Mouse (Mus musculus): ENCODE results near the gene Hspa8. TPM values are rescaled to one million over a fixed set of nuclear protein-coding genes. Genes with fewer than 3 reads are reported as not detected.
"Not testable (repeated sequence)": the region's sequence is repeated elsewhere in the genome, so short reads cannot be mapped to it uniquely, and the experiment has no call there.

Hspa8 gene
- polyA plus RNA-seq, 1 experiment from 2014 or later: 3,030 TPM

- not testable (repeated sequence) for H3K9me3 ChIP-seq (replicated peaks); H3K4me2 ChIP-seq; H3K4me3 ChIP-seq; H3K36me3 ChIP-seq (ENCODE audit: poor library complexity, severe bottlenecking); H3K27ac ChIP-seq; ATAC-seq; H3K27me3 ChIP-seq; H3K9ac ChIP-seq
- H3K4me1 ChIP-seq: peaks cover 19% of the 10 kb centered on the region
- WGBS: 98% methylated on average over 6 of the region's 6 CpGs
These were observed 14.0 kb upstream of the Hspa8 start for GRCm38 (mm10) chr9:40786820-40787219.

GRCm38 (mm10) chr9:40791864-40792633 lies 8.7 kb upstream of the Hspa8 start:
- Histone ChIP-seq H3K27ac (no peak overlapping the region), H3K4me2 (no peak overlapping the region), H3K9me3 (replicated peaks) (no peaks in the 10 kb centered on the region), H3K4me3 (no peak overlapping the region), H3K9ac (no peak overlapping the region), H3K27me3 (no peaks in the 10 kb centered on the region), H3K4me1 (no peaks in the 10 kb centered on the region), H3K36me3 (ENCODE audit: poor library complexity, severe bottlenecking) (no peaks in the 10 kb centered on the region)
- WGBS: 75% methylated on average over 6 of the region's 6 CpGs
- no peak for ATAC-seq

DNA sequence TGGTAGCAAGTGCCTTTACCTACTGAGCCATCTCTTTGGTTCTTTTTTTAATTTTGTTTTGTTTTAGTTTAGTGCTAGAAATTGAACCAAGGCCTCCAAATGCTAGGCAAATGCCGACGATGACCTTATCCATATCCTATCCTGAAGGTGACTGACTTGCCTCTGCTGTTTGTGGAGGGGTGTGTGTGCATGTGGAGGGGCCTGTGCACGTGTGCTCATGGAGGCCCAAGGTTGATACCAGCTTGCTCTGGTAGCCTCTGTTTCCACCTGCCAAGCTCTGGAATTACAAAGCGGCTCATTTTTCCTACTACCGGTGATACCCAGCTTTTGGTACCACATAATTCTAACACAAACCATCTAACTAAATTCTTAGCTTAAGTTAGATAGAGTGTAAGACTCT lies 7.2 kb upstream of the Hspa8 start:
- no peak overlapping the region for H3K9ac ChIP-seq
- H3K4me1 ChIP-seq: no peaks in the 10 kb centered on the region
- no peaks in the 10 kb centered on the region for H3K9me3 ChIP-seq (replicated peaks)
- no peak overlapping the region for H3K4me2 ChIP-seq
- 97% methylated on average over 5 of the region's 5 CpGs for WGBS
- no peak for ATAC-seq
- no peaks in the 10 kb centered on the region for H3K27me3 ChIP-seq
- no peaks in the 10 kb centered on the region for H3K36me3 ChIP-seq (ENCODE audit: poor library complexity, severe bottlenecking)
- no peak overlapping the region for H3K27ac ChIP-seq
- H3K4me3 ChIP-seq: no peak overlapping the region

DNA sequence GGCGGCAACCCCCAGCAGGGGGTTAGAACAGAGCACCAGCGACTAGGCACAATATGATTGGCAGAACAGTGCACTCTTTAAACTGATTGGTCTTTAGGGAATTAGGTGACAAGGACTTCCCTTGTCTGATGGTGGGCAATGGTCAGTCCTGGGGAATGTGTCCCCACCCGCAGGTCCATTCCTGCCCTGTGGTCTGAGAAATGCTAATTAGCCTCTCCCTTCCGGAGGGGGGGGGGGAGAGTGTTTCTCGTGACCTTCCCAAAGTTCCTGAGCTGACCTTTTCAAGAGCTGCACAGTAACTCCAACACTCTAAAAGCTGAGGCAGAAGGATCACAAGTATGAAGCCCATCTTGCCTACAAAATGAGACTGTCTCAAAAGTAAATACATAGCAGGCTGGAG lies 6.5 kb upstream of the Hspa8 start:
- no peak for ATAC-seq
- 25% methylated on average over 5 of the region's 5 CpGs for WGBS
- H3K27me3 ChIP-seq: no peaks in the 10 kb centered on the region
- no peaks in the 10 kb centered on the region for H3K36me3 ChIP-seq (ENCODE audit: poor library complexity, severe bottlenecking)
- no peaks in the 10 kb centered on the region for H3K9me3 ChIP-seq (replicated peaks)
- peaks cover 4% of the 10 kb centered on the region; the same call in 1 of the 2 replicates for H3K4me1 ChIP-seq
- no peak overlapping the region for H3K4me2 ChIP-seq
- H3K4me3 ChIP-seq: no peak overlapping the region
- H3K27ac ChIP-seq: no peak overlapping the region
- no peak overlapping the region for H3K9ac ChIP-seq

DNA sequence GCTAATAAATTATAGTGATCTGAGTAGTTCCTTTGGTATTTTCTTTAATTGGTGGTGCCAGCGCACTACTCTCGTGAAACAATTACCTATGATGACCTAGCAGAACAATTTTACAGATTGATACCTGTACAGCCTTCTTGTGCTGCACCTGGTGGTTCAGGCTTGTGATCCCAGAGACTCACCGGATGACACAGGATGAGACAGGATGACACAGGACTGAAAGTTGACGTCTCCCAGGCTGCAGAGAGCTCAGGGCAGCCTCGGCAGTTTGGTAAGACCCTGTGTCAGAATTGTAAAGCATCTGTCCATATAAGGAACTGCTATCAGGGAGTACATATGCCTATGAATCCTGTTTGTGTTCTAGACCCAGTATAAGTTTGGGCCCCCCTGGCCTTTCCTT lies 5.9 kb upstream of the Hspa8 start:
- Histone ChIP-seq H3K4me2 (no peak overlapping the region), H3K9me3 (replicated peaks) (no peaks in the 10 kb centered on the region), H3K4me3 (no peak overlapping the region), H3K9ac (no peak overlapping the region), H3K27ac (no peak overlapping the region), H3K4me1 (peaks cover 11% of the 10 kb centered on the region; the same call in 1 of the 2 replicates), H3K27me3 (no peaks in the 10 kb centered on the region), H3K36me3 (ENCODE audit: poor library complexity, severe bottlenecking) (no peaks in the 10 kb centered on the region)
- no peak for ATAC-seq
- WGBS: 79% methylated on average over 5 of the region's 5 CpGs

GRCm38 (mm10) chr9:40795562-40795961 lies 5.2 kb upstream of the Hspa8 start:
- no peak overlapping the region for H3K27ac ChIP-seq
- H3K9me3 ChIP-seq (replicated peaks): no peaks in the 10 kb centered on the region
- peaks cover 12% of the 10 kb centered on the region; the same call in 1 of the 2 replicates for H3K4me1 ChIP-seq
- 84% methylated on average over 2 of the region's 2 CpGs for WGBS
- H3K9ac ChIP-seq: no peak overlapping the region
- no peak for ATAC-seq
- H3K27me3 ChIP-seq: no peaks in the 10 kb centered on the region
- H3K4me3 ChIP-seq: no peak overlapping the region
- no peaks in the 10 kb centered on the region for H3K36me3 ChIP-seq (ENCODE audit: poor library complexity, severe bottlenecking)
- no peak overlapping the region for H3K4me2 ChIP-seq

DNA sequence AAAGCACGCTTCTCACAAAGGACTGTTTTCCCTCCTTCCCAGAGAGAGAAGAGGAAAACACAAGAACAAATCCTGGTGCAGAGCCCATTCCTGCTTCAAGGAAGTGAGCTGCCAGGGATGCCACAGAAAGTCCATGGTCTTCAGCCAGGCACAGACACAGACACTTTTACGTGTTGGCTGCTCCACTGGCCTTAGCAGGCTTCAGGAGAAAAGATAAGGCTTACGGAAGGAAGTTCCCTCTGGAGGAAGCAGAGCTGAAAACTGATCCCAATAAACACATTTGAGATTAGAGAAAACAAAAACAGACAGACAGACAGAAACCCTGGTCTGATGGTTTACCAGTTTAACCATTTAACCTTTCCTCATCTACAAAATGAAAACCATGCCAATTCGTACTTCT lies 4.7 kb upstream of the Hspa8 start:
- Histone ChIP-seq H3K9ac (no peak overlapping the region), H3K36me3 (ENCODE audit: poor library complexity, severe bottlenecking) (no peaks in the 10 kb centered on the region), H3K4me2 (no peak overlapping the region), H3K4me1 (peaks cover 12% of the 10 kb centered on the region; the same call in 1 of the 2 replicates), H3K27me3 (no peaks in the 10 kb centered on the region), H3K4me3 (no peak overlapping the region), H3K27ac (no peak overlapping the region), H3K9me3 (replicated peaks) (no peaks in the 10 kb centered on the region)
- no peak for ATAC-seq
- WGBS: 74% methylated on average over 4 of the region's 4 CpGs

DNA sequence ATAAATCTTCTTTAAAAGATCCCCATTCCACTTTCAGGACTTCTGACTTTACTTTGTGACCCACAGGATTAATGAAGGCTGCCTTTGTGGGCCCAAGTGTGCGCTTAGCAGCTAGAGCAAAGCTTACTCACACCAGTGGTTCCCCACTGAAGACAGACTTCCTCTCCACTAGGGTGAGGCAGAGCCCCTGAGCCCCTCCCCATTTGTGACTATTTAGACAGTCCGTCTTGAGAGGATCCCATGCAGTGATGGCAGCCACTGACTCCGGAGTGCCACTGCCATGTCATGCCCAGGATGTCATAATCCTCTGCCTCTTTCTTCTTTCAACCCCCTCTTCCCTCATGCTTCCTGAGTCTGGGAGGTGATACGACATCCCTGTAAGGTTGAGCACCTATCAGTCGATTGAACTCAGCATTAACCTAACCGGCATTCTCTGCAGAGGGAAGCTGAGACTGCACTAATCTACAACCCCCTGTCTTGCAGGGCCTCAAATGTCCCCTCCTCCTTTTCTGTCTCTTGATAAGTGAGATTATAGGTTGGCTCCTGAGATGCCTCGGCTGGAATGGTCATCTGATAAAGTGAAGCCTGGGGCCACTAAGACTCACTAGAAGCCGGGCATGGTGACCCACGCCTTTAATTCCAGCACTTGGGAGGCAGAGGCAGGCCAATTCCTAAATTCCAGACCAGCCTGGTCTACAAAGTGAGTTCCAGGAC lies 2.4 kb upstream of the Hspa8 start:
- Histone ChIP-seq H3K4me3 (no peak overlapping the region), H3K4me2 (no peak overlapping the region), H3K27me3 (no peaks in the 10 kb centered on the region), H3K4me1 (peaks cover 13% of the 10 kb centered on the region), H3K27ac (peak overlapping the region; percentile 98; the same call in 1 of the 2 replicates), H3K36me3 (ENCODE audit: poor library complexity, severe bottlenecking) (peaks cover 7% of the 10 kb centered on the region), H3K9me3 (replicated peaks) (no peaks in the 10 kb centered on the region), H3K9ac (no peak overlapping the region)
- WGBS: 76% methylated on average over 9 of the region's 9 CpGs
- ATAC-seq: no peak

DNA sequence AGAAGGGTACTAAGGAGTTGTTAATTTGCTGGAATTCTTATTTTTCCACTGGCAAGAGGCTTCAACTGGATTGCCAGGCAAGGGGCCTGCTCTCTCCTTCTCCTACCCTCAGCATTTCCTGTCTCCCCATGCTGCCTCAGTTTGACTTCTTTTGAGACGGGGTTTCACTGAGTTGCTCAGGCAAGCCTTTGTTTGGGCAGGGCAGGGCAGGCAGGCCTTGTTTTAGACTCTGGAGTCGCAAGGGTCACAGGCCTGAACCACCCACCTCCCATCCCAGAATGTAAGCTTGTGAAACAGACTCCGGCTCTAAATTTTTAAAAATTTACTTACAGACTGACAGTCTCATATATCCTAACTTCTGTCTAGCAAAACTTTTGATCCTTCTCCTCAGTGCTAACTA lies 1.7 kb upstream of the Hspa8 start:
- Histone ChIP-seq H3K9ac (no peak overlapping the region; the same call in 1 of the 2 replicates), H3K4me1 (peaks cover 20% of the 10 kb centered on the region), H3K27me3 (no peaks in the 10 kb centered on the region), H3K4me3 (no peak overlapping the region; the same call in 1 of the 2 replicates), H3K27ac (peak overlapping the region; percentile 98; the same call in 1 of the 2 replicates), H3K36me3 (ENCODE audit: poor library complexity, severe bottlenecking) (peaks cover 14% of the 10 kb centered on the region), H3K4me2 (peak overlapping the region; percentile 69; the same call in 1 of the 2 replicates), H3K9me3 (replicated peaks) (no peaks in the 10 kb centered on the region)
- WGBS: 51% methylated on average over 3 of the region's 3 CpGs
- no peak for ATAC-seq

DNA sequence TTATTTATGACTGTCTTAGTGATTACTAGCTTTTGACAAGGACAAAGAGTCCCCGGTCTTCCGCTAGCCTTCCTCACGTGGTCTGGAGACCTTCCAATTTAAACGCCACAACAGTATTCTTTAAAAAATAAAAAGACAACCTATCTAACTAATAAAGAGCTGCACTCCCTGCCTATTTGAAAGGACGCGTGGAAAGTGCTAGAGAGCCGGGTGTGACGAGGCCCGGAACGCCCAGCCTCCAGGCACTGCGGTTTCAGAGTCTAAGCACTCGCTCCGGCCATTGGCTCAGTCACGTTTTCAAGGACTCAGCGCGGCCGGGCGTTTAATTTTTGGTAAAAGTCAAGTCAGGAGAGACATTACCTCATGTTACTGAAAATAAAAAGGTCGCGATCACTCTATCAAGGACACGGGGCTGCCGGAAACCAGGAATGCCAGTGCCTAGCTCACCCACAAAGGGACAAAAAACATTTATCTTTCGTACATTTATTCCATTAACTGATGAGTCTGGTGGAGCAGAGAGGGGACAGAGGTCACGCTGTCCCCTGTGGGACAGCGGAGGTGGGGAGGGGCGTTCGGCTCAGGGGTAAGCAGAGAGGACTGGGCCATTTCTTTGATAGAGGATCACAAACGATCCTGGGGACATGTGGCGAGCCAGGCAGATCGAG lies 815 bp upstream of the Hspa8 start:
- WGBS: 1% methylated on average over 30 of the region's 30 CpGs
- Histone ChIP-seq H3K27ac (peak overlapping the region; percentile 98), H3K27me3 (no peaks in the 10 kb centered on the region), H3K4me1 (peaks cover 29% of the 10 kb centered on the region), H3K9me3 (replicated peaks) (no peaks in the 10 kb centered on the region), H3K4me2 (peak overlapping the region; percentile 69), H3K4me3 (peak overlapping the region; percentile 94), H3K9ac (peak overlapping the region; percentile 84), H3K36me3 (ENCODE audit: poor library complexity, severe bottlenecking) (peaks cover 23% of the 10 kb centered on the region)
- ATAC-seq: peak; percentile 39

GRCm38 (mm10) chr9:40801614-40802532 lies 1.1 kb downstream of the Hspa8 start:
- ATAC-seq: peak; percentile 16
- Histone ChIP-seq H3K9ac (peak overlapping the region; percentile 98), H3K27ac (peak overlapping the region; percentile 96), H3K4me1 (peaks cover 48% of the 10 kb centered on the region), H3K36me3 (ENCODE audit: poor library complexity, severe bottlenecking) (peaks cover 42% of the 10 kb centered on the region), H3K4me3 (peak overlapping the region; percentile 94), H3K4me2 (peak overlapping the region; percentile 69)
- not testable (repeated sequence) for H3K27me3 ChIP-seq; H3K9me3 ChIP-seq (replicated peaks)
- WGBS: under 1% methylated on average over 27 of the region's 28 CpGs

All from forebrain, embryonic 13.5 days (tissue).